Mouse (Mus musculus) heart, postnatal 0 days (tissue): ENCODE measurements around the gene Tatdn2.

Source experiments
- CTCF ChIP-seq: IDR thresholded peaks from 2 replicates; pipeline ENCODE4 v1.5.1; 2016; ENCODE audit warnings: antibody characterized with exemption, control low read depth, low read depth
- EP300 ChIP-seq: IDR thresholded peaks from 2 replicates; pipeline ENCODE4 v1.6.1; 2016; ENCODE audit warnings: antibody characterized with exemption, low read depth

- TF ChIP-seq EP300 (no peak), CTCF (no peak)
These were observed 40.6 kb downstream of the Tatdn2 start for GRCm38 (mm10) chr6:113737318-113738046.
